Mouse (Mus musculus) gastrocnemius, adult 18-20 months (tissue): Measurements from ENCODE around the gene Nppb. TPM values are rescaled to one million over a fixed set of nuclear protein-coding genes. Genes with fewer than 3 reads are reported as not detected.

ENCODE experiments used
- total RNA-seq, 2 experiments: library from RNA; stranded (reverse); gene quantifications; 2 replicates each; pipeline ENCODE4 v1.2.3; 2021

Nppb gene
- total RNA-seq, 2 experiments from 2014 or later, result not detected

Other genes starting within 250 kb of the Nppb start
- 1 to 10 TPM; 1.2 to 1.3 TPM for gene Zfp984, start 176.0 kb upstream of the Nppb start, total RNA-seq
- 1 to 10 TPM; 7.8 to 9.0 TPM for gene Zfp933, start 137.4 kb upstream of the Nppb start, total RNA-seq
- 1 to 10 TPM; 4.5 to 6.1 TPM for gene Miip, start 117.0 kb upstream of the Nppb start, total RNA-seq
- 1 to 10 TPM; 5.5 to 7.0 TPM for gene Fv1, start 116.8 kb upstream of the Nppb start, total RNA-seq
- gene Mfn2, start 81.1 kb upstream of the Nppb start, total RNA-seq, result 100 to 1,000 TPM; 403 to 443 TPM
- gene Plod1, start 49.0 kb upstream of the Nppb start, total RNA-seq, result 10 to 100 TPM; 16.0 to 17.2 TPM
- 10 to 100 TPM; 19.2 to 19.8 TPM for gene 2510039O18Rik, start 44.9 kb upstream of the Nppb start, total RNA-seq
- not detected for gene Nppa, start 14.9 kb downstream of the Nppb start, total RNA-seq
- gene Clcn6, start 53.0 kb downstream of the Nppb start, total RNA-seq, result 1 to 10 TPM; 4.8 to 4.9 TPM
- gene Mthfr, start 53.3 kb downstream of the Nppb start, total RNA-seq, result 1 to 10 TPM; 8.9 to 9.3 TPM
- gene Agtrap, start 102.2 kb downstream of the Nppb start, total RNA-seq, result 10 to 100 TPM in 1 of 2 experiments, 1 to 10 TPM in 1; 9.3 to 12.8 TPM
- 10 to 100 TPM; 13.5 to 15.7 TPM for gene Mad2l2, start 144.6 kb downstream of the Nppb start, total RNA-seq
- under 1 TPM in 1 of 2 experiments, not detected in 1; 0.09 TPM for gene Draxin, start 144.9 kb downstream of the Nppb start, total RNA-seq
- gene Fbxo6, start 166.4 kb downstream of the Nppb start, total RNA-seq, result 10 to 100 TPM; 41.9 to 45.7 TPM
- 1 to 10 TPM; 7.0 to 7.8 TPM for gene Fbxo44, start 174.7 kb downstream of the Nppb start, total RNA-seq
- gene Fbxo2, start 174.8 kb downstream of the Nppb start, total RNA-seq, result under 1 TPM; 0.18 to 0.28 TPM